ENCODE assay signal across 23 mouse cellular contexts in the genomic region with DNA sequence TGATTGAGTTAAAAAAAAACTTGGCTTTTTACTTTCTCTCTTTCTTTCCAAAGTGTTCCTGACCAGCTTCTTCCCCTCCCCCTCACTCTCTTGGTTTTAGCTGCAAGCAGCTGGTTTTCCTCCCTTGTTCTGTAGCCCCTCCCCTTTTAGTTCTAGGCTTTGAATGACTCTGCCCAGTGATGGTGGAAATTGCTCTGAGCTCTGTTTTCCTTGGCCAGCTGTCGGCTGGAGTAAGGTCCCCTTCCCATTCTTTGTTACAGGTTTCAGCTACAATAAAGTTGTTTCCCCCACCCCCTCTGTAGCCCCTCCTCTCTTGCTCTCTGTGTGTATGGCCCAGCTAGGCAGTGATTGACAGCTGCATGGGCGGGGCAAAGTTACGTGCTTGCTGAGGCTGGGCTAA. TPM values are rescaled to one million over a fixed set of nuclear protein-coding genes. Genes with fewer than 3 reads are reported as not detected.
"Had no signal": no experiment of that assay in that cellular context is flagged by ENCODE, and none has a peak within 500 bp of the region (broad histone marks: within the 10 kb centered on the region; RNA-seq: fewer than 3 reads in every experiment).

No protein-coding gene starts in this region.

- H3K27me3 ChIP-seq: limb, embryonic 13.5 days; liver, embryonic 12.5 days; liver, embryonic 15.5 days; lung, embryonic 15.5 days; megakaryocyte, embryonic 14.5 days; midbrain, embryonic 13.5 days had no signal

- H3K4me2 ChIP-seq: limb, embryonic 13.5 days; liver, embryonic 12.5 days; liver, embryonic 15.5 days; lung, embryonic 15.5 days; midbrain, embryonic 13.5 days had no signal

- H3K9me3 ChIP-seq: limb, embryonic 10.5 days; liver, embryonic 12.5 days; liver, embryonic 15.5 days; lung, embryonic 15.5 days; megakaryocyte, embryonic 14.5 days had no signal

- H3K36me3 ChIP-seq: limb, embryonic 10.5 days; limb, embryonic 13.5 days; liver, embryonic 12.5 days; liver, embryonic 15.5 days; lung, embryonic 15.5 days; midbrain, embryonic 10.5 days; midbrain, embryonic 13.5 days had no signal

- H3K4me3 ChIP-seq: limb, embryonic 10.5 days; limb, embryonic 13.5 days; liver, embryonic 12.5 days; liver, embryonic 15.5 days; lung, embryonic 15.5 days; megakaryocyte, embryonic 14.5 days; midbrain, embryonic 10.5 days; midbrain, embryonic 13.5 days had no signal

- H3K4me1 ChIP-seq: limb, embryonic 10.5 days; limb, embryonic 13.5 days; liver, embryonic 12.5 days; liver, embryonic 15.5 days; lung, embryonic 15.5 days; megakaryocyte, embryonic 14.5 days; midbrain, embryonic 10.5 days; midbrain, embryonic 13.5 days had no signal

- H3K27ac ChIP-seq: limb, embryonic 10.5 days; limb, embryonic 13.5 days; liver, embryonic 12.5 days; liver, embryonic 15.5 days; lung, embryonic 15.5 days; midbrain, embryonic 10.5 days; midbrain, embryonic 13.5 days; stomach, postnatal 0 days had no signal

- ATAC-seq: liver, embryonic 12.5 days; midbrain, embryonic 13.5 days; midbrain, embryonic 16.5 days had no signal

- H3K9ac ChIP-seq: limb, embryonic 13.5 days; liver, embryonic 12.5 days; liver, embryonic 15.5 days; lung, embryonic 15.5 days; midbrain, embryonic 13.5 days had no signal

- DNase-seq: kidney, postnatal 10 days; layer of hippocampus, postnatal 36 days; liver; lung, adult 18-20 months; lung, postnatal 10 days; lung, postnatal 36 days; right cerebral cortex, postnatal 4 days; thymus, adult 2 months; thymus, postnatal 25 days had no signal

RNA-seq across cellular contexts. Expression of gene Cyp2d12, which starts 47.9 kb away (rescaled TPM):
- polyA plus RNA-seq: kidney, embryonic 14.5 days; limb, embryonic 10.5 days; limb, embryonic 13.5 days; liver, embryonic 12.5 days; liver, embryonic 15.5 days; lung, embryonic 15.5 days; midbrain, embryonic 10.5 days; midbrain, embryonic 13.5 days; midbrain, embryonic 16.5 days; neural tube, embryonic 11.5 days; neural tube, embryonic 14.5 days; stomach, embryonic 14.5 days had no signal
